Mouse (Mus musculus) E14TG2a.4 (cell line): ENCODE measurements around the gene U2af1l4.

Source experiments
- CTCF ChIP-seq: conservative IDR thresholded peaks from 2 replicates; pipeline ENCODE4 v1.5.1; 2014; ENCODE audit warnings: low read length
- NANOG ChIP-seq: IDR thresholded peaks from 2 replicates; pipeline ENCODE4 v1.6.1; 2014; ENCODE audit warnings: borderline replicate concordance, low read length, mixed read lengths
- POU5F1 ChIP-seq: IDR thresholded peaks from 2 replicates; pipeline ENCODE4 v1.6.1; 2014; ENCODE audit warnings: low read length, borderline replicate concordance

DNA sequence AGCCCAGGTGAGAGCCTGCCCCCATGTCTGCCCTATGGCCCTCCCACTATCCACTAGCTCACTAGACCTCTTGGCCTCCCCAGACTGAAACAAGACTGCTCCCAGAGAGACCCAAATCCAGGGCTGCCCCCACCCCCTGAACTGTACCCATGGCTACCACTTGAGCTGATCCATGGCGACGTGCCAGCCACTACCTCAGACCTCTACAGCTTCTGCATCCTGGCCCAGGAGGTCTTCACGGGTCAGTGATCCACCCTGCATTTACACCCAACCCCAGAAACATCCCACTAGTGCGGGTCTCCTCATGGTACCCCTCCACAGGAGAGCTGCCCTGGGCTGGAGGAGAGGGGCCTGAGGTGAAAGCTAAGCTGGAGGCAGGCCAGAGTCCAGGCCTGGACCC is 42.7 kb upstream of the U2af1l4 start:
- TF ChIP-seq CTCF (no peak), POU5F1 (no peak), NANOG (no peak)
